Mouse (Mus musculus) spleen, adult 2 months (tissue): ENCODE measurements at regions not wholly inside any gene's neighbourhood (a gene's known extent, or its start where the extent isn't known, plus 50 kb on each side); places are given as distances from the start of the nearest gene placed in this dataset.
"Not testable (repeated sequence)": the region's sequence is repeated elsewhere in the genome, so short reads cannot be mapped to it uniquely, and the experiment has no call there.

Experiments
- CTCF ChIP-seq: fragments of 200-500 bp; IDR thresholded peaks from 2 replicates; pipeline ENCODE4 v1.5.1; 2011; ENCODE audit warnings: mild to moderate bottlenecking, inconsistent platforms; ENCODE audit not compliant: insufficient read depth, insufficient read length, insufficient replicate concordance; ENCODE audit errors: extremely low read depth
- POLR2A ChIP-seq: fragments of 200-500 bp; IDR thresholded peaks from 2 replicates; pipeline ENCODE4 v1.6.1; 2011; ENCODE audit warnings: low read depth, low read length, inconsistent platforms

GRCm38 (mm10) chr11:52480111-52480510 is 83.9 kb downstream of the 9530068E07Rik start:
- TF ChIP-seq CTCF, POLR2A: not testable (repeated sequence)
